Mouse (Mus musculus): ENCODE data around the gene Pou6f1.
A peak's percentile ranks its signal among the peaks of the same experiment; 100 is the strongest.
"Not testable (repeated sequence)": the region's sequence is repeated elsewhere in the genome, so short reads cannot be mapped to it uniquely, and the experiment has no call there.

Pou6f1 gene

DNA sequence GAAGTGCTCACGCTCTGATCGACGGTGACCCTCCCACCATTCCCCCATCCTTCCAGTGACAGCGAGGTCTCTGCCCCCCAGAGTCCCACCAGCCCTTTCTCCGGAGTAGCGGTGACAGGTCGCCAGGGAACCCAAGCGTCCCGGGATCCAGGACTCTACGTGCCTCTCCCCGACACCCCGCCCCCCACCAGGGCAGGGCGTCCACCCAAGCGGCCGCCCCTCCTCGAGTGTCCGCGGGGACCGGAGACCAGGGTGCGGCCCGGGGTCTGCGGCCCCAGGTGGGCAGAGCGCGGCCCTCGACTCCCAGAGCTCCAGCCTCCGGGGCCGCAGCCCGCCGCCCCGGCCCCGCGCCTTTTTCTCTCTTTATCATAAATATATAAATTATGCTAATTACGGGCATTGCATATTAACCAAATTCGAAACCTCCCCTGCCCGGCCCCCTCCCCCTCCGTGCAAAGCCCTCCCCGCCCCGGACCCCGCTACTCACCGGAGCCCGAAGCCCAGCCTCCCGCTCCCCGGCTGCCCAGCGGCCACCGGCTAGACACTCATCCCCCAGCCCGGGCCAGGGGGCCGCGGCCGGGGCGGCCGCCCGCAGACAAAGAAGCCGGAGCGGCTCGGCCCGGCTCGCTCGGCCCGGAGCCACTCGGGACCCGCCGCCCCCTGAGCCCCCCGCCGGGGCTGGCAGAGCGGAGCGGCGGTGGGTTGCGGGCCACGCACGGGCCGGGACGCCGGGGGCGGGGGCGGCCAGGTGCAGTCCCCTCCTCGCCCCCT lies at the start of gene Pou6f1:
TSS of gene Pou6f1 (minus strand) at position 709 of the 771 bp plus-strand sequence.
- DNase-seq (ENCODE audit: low spot score in 2 of 2), result peak; percentile 60 to 65

DNA sequence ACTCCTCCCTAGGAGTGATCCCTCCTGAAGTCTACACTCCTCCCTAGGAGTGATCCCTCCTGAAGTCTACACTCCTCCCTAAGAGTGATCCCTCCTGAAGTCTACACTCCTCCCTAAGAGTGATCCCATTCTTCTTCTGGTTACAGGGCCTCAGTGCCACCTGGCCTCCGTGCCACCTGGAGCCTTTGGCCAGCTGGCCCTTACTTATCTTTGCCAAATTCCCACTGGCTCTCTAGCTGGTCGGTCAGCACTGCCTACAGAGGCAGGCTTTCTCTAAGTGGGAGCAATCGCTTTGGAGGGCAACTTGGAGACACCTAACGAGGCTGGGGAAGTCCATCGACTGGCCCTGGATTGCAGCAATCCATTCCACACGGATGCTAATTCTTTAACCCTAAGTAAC lies 46.4 kb upstream of the Pou6f1 start:
- DNase-seq (ENCODE audit: low spot score in 2 of 2), result no peak

DNA sequence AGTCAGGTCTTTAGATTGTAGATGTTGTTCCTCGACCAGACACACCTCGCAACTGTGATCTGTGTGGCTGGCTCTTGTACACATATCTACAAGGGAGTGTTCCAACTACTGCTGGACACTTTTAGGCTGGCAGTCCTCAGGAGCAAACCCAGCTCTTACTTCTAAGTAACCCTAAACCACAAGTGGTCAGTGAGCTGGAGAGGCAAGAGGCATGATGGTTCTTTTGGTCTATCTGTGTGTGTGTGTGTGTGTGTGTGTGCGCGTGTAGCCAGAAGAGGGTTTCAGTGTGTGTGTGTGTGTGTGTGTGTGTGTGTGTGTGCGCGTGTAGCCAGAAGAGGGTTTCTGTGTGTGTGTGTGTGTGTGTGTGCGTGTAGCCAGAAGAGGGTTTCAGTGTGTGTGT lies 42.7 kb upstream of the Pou6f1 start:
- DNase-seq (ENCODE audit: low spot score in 2 of 2), result no peak

DNA sequence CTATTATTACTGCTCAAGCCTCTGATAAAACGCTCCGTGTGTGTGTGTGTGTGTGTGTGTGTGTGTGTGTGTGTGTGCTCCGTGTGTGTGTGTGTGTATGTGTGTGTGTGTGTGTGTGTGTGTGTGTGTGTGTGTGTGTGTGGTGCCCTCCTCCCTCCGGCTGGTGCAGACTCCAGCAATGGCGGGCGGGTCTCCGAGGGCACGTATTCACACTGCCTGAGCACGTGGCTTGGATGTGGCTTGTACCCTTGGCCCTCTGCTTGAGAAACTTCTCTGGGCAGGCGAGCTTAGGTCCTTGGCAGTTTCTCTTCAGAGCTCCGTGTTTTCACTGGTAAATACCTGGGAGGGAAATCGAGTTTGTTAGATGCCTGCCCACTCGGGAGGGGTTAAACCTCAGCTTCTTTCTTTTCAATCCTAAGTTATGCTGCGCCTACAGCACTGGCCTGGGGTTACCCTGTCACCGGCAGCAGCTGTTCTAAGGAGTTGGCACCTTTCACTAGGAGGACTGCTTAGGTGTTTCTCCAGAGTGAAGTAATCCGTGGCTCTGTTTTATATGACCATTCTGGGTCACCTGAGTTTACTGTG lies 41.5 kb upstream of the Pou6f1 start:
- DNase-seq (ENCODE audit: low spot score in 2 of 2), result no peak

DNA sequence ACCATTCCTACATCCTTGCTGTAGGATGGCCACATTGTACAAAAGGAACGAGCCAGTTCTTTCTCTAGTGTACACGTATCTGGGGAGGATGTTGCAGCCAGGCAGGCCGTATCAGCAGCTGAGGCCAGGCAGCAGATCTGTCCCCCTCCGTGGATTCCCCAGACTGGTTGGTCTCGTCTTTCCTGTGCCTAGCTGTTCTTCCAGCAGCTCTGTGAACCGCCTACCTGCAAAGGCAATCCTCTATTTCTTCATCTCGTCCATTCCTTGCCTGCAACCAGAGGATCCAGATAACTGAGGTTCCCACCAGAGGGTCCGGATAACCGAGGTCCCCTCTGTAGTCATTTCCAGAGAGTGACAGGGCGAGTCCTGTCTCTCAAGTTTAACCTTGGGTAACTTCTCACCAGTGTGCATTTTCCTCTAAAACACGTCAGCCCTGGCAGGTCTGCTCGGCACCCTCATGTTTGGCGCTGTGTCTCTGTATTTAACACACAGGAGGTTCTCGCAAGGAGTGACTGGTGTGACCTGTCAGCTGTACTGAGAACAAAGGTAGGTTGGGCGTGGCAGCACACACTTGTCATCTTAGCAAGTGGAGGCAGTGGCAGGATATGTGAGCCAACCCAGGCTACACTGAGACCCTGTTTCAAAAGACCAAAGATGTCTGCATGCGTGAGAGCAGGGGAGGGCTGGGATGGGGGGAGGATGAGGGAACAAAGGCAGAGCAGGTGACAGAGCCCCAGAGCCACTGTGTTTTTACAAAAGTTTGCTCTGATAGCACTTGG lies 40.4 kb upstream of the Pou6f1 start:
- no peak for DNase-seq (ENCODE audit: low spot score in 2 of 2)

DNA sequence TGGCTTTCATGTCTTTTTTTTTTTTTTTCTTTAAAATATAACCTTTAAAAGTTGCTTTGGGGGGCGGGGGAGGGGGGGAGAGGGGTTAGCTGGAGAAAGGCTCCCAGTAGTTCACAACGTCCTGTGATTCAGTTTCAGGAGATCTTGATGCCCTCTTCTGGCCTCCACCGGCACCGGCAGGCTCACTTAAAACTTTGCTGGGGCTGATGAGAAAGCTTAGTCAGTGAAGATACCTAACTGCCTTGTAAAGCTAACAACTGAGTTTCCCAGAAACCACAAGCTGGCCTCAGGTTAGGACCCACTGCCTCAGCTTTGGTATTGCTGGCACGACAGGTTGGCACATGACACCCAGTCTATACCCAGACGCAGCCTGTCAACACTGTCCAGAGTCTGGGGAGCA lies 37.9 kb upstream of the Pou6f1 start:
- peak; percentile 50 to 54 for DNase-seq (ENCODE audit: low spot score in 2 of 2)

DNA sequence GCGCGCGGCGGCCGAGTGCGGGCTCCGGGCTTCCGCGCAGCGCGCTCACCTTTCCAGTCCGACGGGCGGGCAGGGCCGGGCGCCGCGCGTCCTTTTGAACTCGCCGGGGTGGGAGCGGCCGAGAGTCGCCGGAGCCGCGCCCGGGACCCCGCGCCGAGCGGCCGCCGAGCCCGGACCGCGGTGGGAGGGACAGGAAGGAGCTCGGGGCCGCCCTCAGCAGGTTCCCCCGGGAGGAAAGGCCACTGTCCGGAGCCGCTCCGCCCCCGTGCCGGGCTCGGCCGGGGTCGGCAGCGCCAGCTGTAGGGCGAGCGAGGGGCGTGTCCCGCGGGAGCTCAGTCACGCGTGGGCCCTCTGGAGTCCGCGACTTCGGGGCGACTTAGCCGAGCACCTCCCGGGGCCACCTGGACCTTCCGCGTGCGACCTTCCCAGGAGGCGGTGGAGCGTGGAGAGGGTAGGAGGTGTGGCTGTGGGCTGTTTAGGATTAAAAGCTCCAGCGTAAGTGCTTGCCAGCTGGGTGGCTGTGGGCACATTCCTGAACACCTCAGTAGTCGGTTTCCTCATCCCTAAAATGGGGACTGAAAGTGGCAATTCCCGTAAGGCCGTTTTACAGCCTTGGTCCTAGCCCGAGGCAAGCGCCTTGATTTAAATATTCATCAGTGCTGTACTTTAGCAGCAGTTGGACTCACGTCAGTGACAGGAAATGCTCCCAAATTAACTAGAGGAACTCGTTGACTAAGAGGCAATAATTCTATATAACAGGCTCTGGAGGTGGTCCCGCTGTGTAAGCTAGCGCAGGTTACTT lies 37.1 kb upstream of the Pou6f1 start, which contains the start of gene Smagp:
TSS of gene Smagp (minus strand) at position 241 of the 802 bp plus-strand sequence.
- DNase-seq (ENCODE audit: low spot score in 2 of 2), result peak; percentile 62 to 73

DNA sequence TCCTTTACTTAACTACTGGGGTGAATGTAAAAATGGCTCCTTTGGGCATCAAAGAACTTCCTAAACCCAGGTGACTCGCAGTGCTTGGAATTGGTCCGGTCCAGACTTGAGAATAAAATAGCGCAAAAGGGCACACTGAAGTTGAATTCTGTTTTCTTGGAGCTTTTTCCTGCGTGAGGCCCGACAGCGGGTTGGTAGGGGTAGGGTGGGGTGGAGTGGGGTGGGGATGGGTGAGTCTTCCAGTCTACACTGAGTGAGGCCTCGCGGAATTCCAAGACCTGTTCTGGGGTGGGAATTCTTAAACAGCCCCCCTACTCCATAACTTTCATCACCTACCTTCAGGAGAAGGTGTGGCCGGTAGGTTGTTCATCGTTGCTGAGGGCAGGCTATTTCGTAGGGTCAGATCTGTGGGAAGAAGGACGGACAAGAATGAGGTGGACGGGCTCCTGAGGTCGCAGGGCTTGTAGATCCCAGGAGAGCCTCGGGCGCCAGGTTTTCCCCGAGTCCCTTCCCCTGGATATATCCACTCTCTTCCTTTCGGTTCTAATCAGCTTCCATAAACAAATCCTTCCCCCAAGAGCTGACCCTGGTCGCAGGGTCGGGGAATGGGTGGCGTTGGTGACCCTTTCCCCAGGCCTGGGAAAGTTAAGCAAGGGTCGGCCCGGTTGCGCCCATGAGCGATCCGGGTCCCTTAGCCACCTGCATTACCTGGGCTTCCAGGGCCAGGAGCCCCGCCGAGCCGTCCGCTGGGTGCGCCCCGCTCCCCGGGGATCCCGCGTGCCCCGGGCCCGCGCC lies 36.3 kb upstream of the Pou6f1 start:
- DNase-seq (ENCODE audit: low spot score in 2 of 2), result no peak

DNA sequence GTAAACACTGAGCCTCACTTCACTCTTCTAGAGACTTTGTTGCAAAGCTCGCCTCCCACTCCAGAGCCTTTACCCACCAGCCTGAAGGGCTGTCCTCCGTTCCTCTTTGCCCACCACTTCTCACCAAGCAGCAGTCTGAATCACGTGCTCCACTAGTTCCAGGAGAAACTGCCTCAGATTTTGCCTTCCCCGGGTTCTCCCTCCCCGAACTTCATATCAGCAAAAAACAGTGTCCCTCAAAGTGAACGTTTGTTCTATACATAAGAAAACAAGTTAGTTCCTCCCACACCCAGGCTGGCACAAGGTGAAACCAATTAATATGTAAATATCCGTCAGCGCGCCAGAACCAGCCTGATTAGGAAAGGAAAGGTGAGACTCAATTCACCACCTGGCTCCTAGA lies 35.5 kb upstream of the Pou6f1 start:
- DNase-seq (ENCODE audit: low spot score in 2 of 2), result no peak

DNA sequence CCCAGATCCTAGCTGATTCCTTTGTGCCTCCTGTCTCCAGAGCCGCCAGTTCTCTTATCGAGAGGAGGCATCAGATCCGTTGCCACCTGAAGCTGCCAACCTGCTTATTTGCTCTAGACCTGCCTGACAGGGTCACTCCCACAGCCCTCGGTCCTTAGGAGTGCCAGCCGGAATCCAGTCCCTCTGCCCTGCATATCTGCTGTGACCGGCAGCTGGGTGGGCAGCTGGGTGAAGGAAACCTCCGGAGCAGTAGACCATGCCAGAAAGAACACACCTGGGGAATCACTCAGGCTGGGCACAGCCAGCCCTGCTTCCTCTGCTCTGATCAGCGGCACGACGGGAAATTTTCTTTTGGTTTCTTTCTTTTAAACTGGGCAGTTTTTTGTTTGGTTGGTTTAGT lies 33.6 kb upstream of the Pou6f1 start:
- DNase-seq (ENCODE audit: low spot score in 2 of 2), result no peak

DNA sequence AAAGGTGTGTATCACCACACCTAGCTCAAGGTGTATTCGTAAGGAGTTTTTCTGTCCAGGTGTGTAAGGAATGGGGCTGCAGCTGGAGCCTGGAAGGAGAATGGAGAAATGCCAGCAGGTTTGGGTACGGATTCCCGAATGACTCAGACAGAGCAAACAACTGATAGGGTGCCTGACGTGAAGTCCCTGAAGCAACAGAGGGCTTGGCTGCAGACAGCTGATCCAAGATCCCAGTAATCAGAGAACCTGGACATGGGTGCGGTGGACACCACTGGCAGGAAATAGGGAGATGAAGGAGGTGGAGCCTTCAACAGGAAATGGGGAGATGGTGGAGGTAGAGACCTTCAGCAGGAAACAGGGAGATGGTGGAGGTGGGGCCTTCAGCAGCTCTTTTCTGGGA lies 32.5 kb upstream of the Pou6f1 start:
- no peak for DNase-seq (ENCODE audit: low spot score in 2 of 2)

DNA sequence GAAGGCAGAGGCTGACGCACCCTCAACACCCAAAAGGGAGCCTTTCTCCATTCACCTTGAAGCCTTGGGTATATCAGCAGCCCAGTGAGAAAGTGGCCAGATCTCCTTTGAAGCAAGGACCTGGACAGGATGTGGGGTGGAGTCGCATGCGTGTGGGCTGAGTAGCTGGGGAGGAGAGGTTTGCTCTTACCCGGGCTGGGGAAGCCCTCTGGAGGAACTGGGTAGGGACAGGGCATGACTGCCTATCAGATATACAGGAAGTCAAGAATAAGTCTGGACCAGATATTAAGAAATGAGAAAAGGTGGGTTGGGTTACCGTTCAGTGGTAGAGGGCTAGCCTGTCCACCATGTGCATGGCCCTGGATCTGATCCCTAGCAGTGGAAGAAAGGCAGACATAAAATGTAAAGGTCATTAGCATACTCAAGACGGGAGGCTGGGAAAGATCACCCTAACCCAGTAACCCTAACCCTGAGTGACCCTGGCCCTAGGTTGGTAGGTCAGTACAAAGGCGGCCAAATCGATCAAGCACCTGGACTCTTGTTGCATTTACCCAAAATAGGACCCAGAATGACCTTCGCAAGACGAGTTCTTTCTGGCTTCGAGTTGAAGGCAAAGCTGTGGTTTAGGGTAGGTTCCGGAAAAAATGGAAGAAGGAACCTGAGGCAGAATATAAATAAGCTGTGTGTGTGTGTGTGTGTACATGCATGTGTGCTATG lies 31.8 kb upstream of the Pou6f1 start:
- DNase-seq (ENCODE audit: low spot score in 2 of 2), result no peak

DNA sequence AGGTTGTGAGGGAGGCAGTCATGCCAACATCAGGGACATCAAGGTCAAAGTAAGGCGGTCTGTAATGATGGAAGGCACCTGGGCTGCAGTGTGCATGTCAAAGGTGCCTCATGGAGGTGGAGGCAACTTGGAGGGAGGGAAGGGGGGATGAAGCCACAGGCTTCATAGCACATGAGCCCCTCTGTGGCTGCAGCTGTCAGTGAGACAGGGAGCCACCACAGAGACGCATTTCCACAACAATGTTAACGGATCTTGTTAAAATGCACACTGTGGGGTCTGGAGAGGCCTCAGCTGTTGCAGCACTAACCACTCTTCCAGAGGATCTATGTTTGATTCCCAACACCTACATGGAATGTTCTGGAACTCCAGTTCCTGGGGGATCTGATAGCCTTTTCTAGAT lies 30.3 kb upstream of the Pou6f1 start:
- DNase-seq (ENCODE audit: low spot score in 2 of 2), result no peak

DNA sequence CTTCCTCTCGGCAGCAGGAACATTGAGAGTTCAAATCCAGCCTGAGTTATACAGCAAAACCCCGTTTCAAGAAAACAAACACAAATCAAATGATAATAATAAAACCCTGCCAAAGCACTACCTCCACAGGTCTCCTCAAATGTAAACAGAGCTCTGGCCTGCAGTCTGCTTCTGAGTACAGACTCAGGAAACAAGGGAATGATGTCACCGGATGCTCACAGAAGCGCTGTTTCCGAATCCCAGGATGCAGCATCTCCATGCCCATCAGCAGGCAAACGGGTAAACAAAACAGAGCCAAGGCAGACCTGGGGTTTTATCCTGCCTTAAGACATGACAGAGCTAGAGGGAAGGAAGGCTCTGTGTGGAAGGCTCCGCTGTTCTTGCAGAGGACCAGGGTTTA lies 29.0 kb upstream of the Pou6f1 start:
- no peak for DNase-seq (ENCODE audit: low spot score in 2 of 2)

DNA sequence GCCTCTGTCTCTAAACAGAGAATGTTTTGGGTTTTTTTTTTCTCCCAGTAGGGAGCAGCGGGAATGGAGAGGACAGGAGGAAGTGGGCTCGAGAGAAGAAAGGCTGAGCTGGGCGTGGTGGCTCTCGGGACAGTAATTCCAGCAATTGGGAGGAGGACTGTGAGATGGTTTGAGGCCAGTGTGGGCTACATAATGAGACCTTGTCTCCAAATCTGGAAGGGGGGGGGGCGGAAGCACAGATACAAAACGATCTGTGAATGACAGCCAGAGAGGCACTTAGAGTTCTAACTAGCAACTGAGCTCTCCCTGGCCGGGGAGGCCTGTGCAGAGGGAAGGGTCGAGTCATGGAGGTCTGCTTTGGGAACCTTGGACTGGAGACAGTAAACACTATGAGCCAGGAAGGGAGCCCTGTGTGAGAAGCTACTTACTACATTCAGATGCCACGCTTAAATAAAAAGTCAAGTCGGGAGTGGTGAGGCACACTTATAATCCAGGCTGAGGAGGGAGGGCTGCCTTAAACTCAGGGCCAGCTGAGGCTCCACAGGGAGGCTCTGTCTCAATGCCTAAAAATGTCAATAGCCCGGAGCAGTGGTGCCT lies 28.1 kb upstream of the Pou6f1 start:
- DNase-seq (ENCODE audit: low spot score in 2 of 2), result no peak

DNA sequence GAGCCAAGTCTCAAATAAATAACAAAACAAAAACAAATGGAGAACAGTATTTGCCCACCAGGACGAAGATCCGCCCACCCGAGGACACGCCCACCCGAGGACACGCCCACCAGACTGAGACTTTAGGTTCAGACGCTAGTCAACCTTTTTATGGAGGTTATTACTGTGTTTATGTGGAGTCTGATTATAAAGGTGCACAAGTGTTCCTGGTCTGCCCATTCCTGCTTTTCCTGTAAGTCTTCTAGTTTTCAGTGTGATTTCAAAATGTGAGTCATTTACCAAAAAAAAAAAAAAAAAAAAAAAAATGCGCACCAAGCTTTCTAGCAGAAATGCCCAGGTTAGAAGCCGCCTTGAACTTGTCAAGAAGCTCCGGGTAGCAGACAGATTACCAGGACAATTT lies 27.5 kb upstream of the Pou6f1 start:
- no peak for DNase-seq (ENCODE audit: low spot score in 2 of 2)

DNA sequence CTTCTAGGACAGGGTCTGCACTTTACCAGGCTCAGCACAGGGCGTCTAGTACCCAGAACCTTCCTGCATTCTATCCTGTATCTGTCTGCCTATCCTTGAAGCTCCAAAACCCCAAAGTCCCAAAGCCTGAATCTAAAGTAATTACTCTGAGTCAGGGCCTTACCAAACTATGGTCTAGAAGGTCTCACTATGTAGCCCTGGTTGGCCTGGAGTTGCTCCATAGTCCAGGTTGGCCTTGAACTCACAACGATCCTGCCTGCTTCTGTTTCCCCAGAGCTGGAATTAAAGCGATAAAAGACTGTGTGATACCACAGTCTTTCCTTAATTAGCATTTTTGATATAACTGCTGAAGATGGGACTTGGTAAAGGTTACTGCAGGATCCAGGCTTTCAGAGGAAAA lies 24.7 kb upstream of the Pou6f1 start:
- DNase-seq (ENCODE audit: low spot score in 2 of 2), result no peak

DNA sequence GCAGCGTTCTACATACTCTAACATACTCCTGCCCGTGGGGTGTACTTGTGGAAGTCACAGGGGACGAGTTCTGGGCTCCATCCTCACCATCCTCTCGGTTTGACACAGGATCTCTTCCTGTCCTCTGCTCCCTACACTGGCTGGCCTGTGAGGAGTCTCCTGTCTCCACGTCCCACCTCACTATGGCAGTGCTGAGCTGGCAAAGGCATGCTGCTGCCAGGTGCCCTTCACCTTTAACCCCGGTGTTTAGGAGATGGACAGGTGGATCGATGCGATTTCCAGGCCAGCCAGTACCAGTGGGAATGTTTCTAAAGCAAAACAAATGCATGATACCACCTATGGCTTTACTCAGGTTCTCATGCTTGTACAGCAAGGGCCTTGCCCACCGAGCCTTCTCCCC lies 24.0 kb upstream of the Pou6f1 start:
- no peak for DNase-seq (ENCODE audit: low spot score in 2 of 2)

DNA sequence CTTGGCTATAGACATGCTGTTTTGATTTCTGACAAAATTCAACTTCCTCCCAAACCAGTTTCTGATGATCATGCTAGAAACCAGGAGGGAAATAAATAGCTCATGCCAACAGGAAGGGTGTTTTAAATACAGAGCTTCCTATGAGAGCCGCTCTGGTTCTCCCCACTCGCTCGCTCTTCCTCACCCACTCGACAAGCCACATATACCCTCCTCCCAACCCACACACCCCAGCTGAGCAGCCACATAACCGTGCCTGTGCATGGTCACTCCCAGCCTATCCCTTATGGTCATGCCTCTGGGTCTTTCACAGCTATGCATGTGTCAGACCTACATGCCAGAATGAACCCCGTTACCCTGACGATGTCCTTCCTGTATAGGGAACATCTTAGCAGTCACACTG lies 22.4 kb upstream of the Pou6f1 start:
- peak in 1 of 2 experiments; percentile 49 for DNase-seq (ENCODE audit: low spot score in 2 of 2)

DNA sequence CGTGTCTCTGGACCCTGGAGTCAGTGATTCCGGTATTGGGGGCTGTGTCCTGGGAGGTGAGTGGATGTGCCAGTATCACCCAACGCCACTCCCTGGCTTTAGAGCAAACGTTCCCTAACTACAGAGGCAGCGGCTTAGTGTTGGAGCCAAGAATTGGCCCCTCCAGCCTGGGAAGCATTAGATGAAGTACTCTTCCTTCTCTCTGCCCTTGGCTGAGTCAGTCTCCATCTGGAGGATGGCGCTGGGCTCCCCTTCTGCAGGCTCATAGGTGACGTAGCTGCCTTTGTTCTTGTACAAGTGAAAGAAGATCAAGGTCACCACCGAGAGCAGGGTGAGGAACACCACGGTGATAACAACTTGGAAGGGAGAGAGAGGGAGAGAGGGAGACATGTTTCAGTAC lies 21.9 kb upstream of the Pou6f1 start:
- DNase-seq (ENCODE audit: low spot score in 2 of 2), result not testable (repeated sequence)
